Mouse (Mus musculus): ENCODE data around the gene Ifnl2.

The Ifnl2 gene

GRCm38 (mm10) chr7:28490903-28491302 is 19.4 kb downstream of the Ifnl2 start:
- DNase-seq (ENCODE audit: extremely low spot score) = no peak

- DNase-seq (ENCODE audit: extremely low spot score) = peak; percentile 70
Observed at GRCm38 (mm10) chr7:28490410-28490809, 19.8 kb downstream of the Ifnl2 start.

GRCm38 (mm10) chr7:28488030-28488491 is 22.2 kb downstream of the Ifnl2 start:
- no peak for DNase-seq (ENCODE audit: extremely low spot score)

- DNase-seq (ENCODE audit: extremely low spot score) = no peak
Observed at GRCm38 (mm10) chr7:28484192-28484591, 26.1 kb downstream of the Ifnl2 start.

- no peak for DNase-seq (ENCODE audit: extremely low spot score)
Observed at GRCm38 (mm10) chr7:28482854-28483253, 27.4 kb downstream of the Ifnl2 start.

- peak; percentile 36 for DNase-seq (ENCODE audit: extremely low spot score)
Observed at GRCm38 (mm10) chr7:28478854-28479253, 31.4 kb downstream of the Ifnl2 start.

- no peak for DNase-seq (ENCODE audit: extremely low spot score)
Observed at GRCm38 (mm10) chr7:28477363-28477762, 32.9 kb downstream of the Ifnl2 start.

GRCm38 (mm10) chr7:28476191-28476590 is 34.1 kb downstream of the Ifnl2 start:
- DNase-seq (ENCODE audit: extremely low spot score) = no peak

- peak; percentile 77 for DNase-seq (ENCODE audit: extremely low spot score)
Observed at GRCm38 (mm10) chr7:28467213-28467751, 43.0 kb downstream of the Ifnl2 start.

GRCm38 (mm10) chr7:28466721-28467212 is 43.5 kb downstream of the Ifnl2 start:
- DNase-seq (ENCODE audit: extremely low spot score) = peak; percentile 31

GRCm38 (mm10) chr7:28464416-28465212 is 45.6 kb downstream of the Ifnl2 start:
- DNase-seq (ENCODE audit: extremely low spot score) = no peak

- no peak for DNase-seq (ENCODE audit: extremely low spot score)
Observed at GRCm38 (mm10) chr7:28462769-28463168, 47.5 kb downstream of the Ifnl2 start.

- no peak for DNase-seq (ENCODE audit: extremely low spot score)
Observed at GRCm38 (mm10) chr7:28460361-28460760, 49.9 kb downstream of the Ifnl2 start.
